Mouse (Mus musculus): ENCODE results near the gene Pced1b.

DNA sequence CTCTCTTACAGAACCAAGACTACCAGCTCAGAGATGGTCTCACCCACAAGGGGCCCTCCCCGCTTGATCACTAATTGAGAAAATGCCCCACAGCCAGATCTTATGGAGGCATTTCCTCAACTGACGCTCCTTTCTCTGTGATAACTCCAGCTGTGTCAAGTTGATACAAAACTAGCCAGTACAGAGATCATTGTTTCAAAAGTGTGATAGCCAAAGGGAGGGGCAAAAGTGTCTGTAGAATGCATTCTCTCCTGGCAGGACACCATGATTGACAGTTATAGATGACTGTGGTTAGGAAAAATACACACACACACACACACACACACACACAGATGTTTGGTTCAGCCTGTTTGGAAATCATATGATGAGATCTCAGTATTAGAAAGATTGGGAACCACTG is 150.9 kb downstream of the Pced1b start:
- TF ChIP-seq POLR2A (IDR thresholded peaks at IDR 0.05; ENCODE audit: extremely low read depth, insufficient read depth, low read length) (no peak), CTCF (IDR thresholded peaks at IDR 0.05; ENCODE audit: low read depth, low read length) (no peak)
